Mouse (Mus musculus) frontal cortex, postnatal 10 days (tissue): Measurements from ENCODE around the gene Kcna5.
A peak's percentile ranks its signal among the peaks of the same experiment; 100 is the strongest.

Experiments used
- DNase-seq, 2 experiments: peaks; one replicate each; pipeline ENCODE4 v3.0.0; 2022; ENCODE audit warnings: low spot score in 2 of 2, mixed read lengths in 1 of 2

Gene Kcna5

GRCm38 (mm10) chr6:126536926-126537325 lies 1.7 kb upstream of the Kcna5 start:
- no peak for DNase-seq

DNA sequence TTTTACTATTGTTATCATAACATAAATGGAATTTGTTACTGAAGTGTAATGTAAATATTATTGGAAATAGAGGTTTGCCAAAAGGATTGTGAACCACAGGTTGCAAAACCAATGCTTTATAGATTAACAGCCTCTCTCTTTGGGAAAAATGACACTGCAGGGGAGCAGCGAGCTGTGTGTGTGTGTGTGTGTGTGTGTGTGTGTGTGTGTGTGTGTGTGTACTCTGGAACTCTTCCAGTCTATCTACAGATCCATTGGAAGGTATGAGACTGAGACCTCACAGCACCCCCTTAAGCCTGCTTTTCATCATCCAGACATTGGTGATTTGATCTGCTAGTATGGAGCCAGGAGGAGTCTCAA lies 679 bp upstream of the Kcna5 start:
- no peak for DNase-seq

DNA sequence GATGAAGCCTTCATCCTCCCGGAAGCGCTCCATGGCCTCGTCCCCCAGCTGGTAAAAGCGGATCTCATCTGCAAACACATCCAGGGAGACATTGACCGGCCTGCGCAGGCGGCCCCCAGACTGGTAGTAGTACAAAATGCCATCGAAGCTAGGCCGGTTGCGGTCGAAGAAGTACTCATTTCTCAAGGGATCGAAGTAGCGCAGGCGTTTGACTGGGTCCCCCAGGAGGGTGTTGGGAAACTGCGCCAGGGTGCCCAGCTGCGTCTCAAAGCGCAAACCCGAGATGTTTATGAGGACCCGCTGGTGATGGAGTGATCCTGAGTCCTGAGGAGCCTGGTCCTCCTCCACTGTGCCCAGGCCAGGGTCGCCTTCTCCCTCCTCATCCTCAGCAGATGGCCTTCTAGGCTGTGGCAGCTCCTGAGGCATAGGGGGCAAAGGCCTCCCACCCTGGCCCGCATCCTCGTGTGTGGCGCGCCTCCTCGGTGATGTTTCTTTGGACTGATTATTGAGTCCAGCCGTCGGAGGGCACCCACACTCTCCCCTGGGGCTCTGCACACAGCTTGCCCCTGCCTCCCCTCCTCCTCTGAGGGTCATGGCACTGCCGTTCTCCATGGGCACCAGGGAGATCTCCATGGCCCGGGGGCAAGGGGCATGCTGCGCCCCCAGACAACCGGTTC lies 543 bp downstream of the Kcna5 start:
- DNase-seq = no peak

- DNase-seq = no peak
Measured at GRCm38 (mm10) chr6:126531306-126531705, 3.9 kb downstream of the Kcna5 start.

- DNase-seq = no peak
Measured at GRCm38 (mm10) chr6:126530019-126530418, 5.2 kb downstream of the Kcna5 start.

DNA sequence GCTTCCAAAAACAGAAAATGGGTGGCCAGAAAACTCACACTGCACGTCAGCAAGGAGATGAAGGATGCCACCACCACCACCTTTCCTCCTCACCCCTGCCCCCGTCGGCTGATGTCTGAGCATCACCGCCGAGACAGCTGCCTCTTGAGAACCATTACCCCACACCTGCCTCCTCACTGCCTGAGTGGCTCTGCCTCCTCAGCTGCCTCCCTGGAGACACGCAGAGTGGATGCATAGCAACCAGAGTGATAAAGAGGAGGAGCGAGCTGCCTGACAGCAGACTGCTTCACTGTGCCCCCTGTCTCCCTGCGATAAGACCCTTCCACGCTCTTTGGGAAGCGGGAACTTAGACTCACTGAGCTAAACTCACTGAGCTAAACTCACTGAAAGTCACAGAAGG lies 20.5 kb downstream of the Kcna5 start:
- peak; percentile 30 to 33 for DNase-seq

DNA sequence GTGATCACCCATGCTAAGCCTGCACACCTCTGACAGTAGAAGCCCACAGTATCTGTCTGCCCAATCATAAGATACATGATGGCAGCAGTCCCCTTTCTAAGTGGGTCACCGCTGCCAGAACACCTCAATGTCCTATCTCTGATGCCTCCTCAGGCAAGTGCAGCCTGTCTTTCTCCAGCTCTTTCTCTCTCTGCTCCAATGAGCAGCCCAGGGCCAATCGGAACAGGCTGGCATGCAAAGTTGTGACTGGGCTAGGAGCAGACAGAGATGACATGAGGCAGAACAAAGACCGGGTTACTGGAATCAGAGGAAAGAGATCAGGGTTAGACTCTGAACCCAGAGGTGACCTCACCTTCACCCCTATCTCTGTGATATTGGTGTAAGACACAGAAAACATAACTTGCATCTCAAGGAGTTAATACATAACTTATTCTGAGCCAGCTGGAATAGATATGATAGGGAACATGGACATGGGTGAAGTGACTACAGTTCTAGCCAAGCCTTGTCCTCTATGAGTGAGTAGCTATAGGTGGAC lies 21.4 kb downstream of the Kcna5 start:
- DNase-seq = no peak

- DNase-seq = no peak
Measured at GRCm38 (mm10) chr6:126513154-126513553, 22.1 kb downstream of the Kcna5 start.

GRCm38 (mm10) chr6:126508671-126509070 lies 26.5 kb downstream of the Kcna5 start:
- DNase-seq = no peak

DNA sequence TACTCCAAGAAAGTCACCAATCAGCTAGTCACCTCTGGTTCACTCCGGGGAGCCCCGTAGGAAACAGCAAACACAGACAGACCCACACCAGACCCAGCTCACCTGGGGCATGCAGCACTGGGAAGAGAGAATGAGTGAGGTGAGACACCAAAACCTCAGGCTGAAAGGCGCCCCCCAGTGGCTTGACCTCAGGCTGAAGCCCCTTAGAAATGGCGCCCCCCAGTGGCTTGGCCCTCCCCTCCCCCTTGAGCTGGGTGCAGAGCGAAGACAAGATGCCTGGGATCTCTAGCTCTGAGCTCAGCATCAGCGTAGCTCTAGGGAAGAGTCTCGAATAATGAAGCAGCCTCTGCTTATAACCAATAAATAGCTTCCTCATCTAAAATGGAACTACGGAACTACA lies 31.3 kb downstream of the Kcna5 start:
- DNase-seq = no peak

GRCm38 (mm10) chr6:126502691-126503301 lies 32.4 kb downstream of the Kcna5 start:
- DNase-seq = no peak

- DNase-seq = no peak
Measured at GRCm38 (mm10) chr6:126500985-126501384, 34.2 kb downstream of the Kcna5 start.

DNA sequence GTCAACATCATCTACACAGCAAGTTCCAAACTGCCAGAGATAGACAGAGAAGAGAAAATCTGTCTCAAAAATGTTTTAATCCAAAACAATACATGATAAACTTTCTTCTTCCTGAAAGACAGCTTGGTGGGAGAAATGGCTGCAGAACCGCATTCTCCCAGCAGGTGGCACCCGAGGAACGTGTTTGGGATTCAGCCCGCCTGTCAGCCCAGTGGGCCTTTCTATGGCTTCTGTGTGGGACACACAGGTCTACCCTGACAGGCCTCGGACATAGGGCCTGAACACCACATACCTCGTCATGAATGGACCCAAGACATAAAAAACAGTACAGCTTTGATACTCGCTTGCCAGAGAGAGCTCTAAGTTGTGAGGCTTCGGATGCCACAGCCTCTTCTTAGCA lies 35.1 kb downstream of the Kcna5 start:
- DNase-seq = peak; percentile 31 to 77

DNA sequence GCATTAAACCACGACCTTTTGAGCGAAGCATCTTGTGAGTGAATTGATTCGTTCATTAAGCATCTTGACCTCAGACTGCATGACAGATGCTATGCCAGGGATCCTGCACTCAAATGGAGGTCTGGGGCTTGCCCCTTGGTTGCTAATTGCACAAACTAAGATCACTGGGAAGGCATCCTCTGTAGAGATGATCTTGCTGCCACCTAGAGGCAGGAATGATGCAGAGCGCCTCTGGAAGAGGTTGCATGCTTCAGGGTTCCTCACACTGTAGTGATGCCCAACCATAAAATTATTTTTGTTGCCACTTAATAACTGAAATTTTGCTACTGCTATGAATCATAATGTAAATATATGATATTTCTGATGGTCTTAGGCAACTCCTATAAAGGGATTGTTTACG lies 37.3 kb downstream of the Kcna5 start:
- peak in 1 of 2 experiments; percentile 60 for DNase-seq

DNA sequence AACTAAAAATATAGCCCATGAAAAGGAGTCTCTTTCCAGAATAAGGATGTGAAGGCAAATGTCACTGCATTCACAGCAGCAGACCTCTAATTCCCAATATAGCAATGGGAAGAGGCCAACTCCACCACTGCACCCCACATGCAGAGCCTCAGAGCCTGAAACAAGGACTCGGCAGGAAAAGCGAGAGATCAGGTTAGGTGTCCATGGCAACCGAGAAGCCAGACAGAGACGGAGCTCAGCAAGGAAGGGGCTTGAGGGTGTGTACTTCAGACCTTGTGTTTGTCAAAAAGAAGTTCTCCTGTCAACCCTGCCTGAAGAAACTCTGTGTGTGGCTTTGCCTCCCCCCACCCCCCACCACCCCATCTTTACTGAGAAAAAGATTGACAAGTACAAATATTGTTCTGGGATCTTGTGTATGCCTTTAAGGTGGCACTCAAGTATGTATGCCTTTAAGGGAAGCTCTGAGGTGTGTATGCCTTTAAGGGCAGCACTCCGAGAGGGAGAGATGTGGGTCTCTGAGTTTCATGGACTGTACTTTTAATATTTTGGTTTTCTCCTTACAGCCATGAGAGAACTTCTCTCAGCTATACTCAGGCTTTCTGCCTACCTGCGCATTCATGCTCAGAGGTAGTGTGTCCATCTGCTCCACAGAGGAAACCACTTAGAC lies 37.9 kb downstream of the Kcna5 start:
- DNase-seq = no peak

GRCm38 (mm10) chr6:126487136-126487535 lies 48.1 kb downstream of the Kcna5 start:
- no peak for DNase-seq

DNA sequence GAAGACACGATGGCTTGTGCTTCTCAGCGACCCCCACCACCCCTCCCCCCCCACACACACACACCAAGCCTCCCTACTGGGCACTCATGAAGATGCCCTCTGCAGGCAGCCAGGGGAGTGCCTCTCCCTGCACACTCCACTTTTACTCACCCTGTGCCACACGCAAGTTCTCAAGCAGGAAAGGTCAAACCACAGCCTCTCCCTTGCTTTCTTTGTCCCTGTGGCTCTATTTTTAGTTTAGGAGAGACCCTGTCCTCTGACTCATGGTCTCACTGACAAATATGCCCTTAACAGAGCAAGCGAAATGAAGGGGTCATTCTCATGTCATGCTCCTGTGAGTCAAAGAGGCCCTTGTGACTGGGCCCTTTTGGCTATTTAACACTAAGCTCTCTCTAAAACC lies 50.3 kb downstream of the Kcna5 start:
- DNase-seq = no peak

GRCm38 (mm10) chr6:126483264-126483867 lies 51.8 kb downstream of the Kcna5 start:
- no peak for DNase-seq
